Comparison of ENCODE assay signal across 14 mouse cellular contexts in genomic region chr2:30787466-30787865, GRCm38 (mm10). TPM values are rescaled to one million over a fixed set of nuclear protein-coding genes. Genes with fewer than 3 reads are reported as not detected.
DNase-seq lines count a peak whose midpoint lies in the region; ATAC-seq and TF ChIP-seq lines count a peak whose summit lies in the region.
"Had no signal": no experiment of that assay in that cellular context is flagged by ENCODE, and none has a peak within 500 bp of the region (broad histone marks: within the 10 kb centered on the region; RNA-seq: fewer than 3 reads in every experiment).

No protein-coding gene starts in this region.

- no peak overlapping the region for H3K4me3 ChIP-seq in hindbrain, embryonic 11.5 days (ENCODE audit: low read depth, low read length)
- H3K4me3 ChIP-seq in hindbrain, postnatal 0 days (ENCODE audit: low read length), result no peak overlapping the region
- H3K4me3 ChIP-seq in stomach, embryonic 14.5 days (ENCODE audit: low read depth, low read length), result no peak overlapping the region
- H3K4me3 ChIP-seq in stomach, postnatal 0 days (ENCODE audit: low read depth, low read length), result no peak overlapping the region
- no peak overlapping the region for H3K4me3 ChIP-seq in limb, embryonic 12.5 days (replicated peaks)
- H3K4me3 ChIP-seq: heart, embryonic 15.5 days; liver, embryonic 13.5 days had no signal

- no peaks in the 10 kb centered on the region for H3K9me3 ChIP-seq in hindbrain, embryonic 11.5 days (ENCODE audit: control insufficient read depth, low read length)
- no peaks in the 10 kb centered on the region for H3K9me3 ChIP-seq in hindbrain, postnatal 0 days (ENCODE audit: low read length)
- H3K9me3 ChIP-seq in stomach, embryonic 14.5 days (ENCODE audit: control insufficient read depth, low read depth, low read length), result no peaks in the 10 kb centered on the region
- H3K9me3 ChIP-seq in stomach, postnatal 0 days (ENCODE audit: control insufficient read depth, low read length), result no peaks in the 10 kb centered on the region
- H3K9me3 ChIP-seq in limb, embryonic 12.5 days, result no peaks in the 10 kb centered on the region
- H3K9me3 ChIP-seq: heart, embryonic 15.5 days; liver, embryonic 13.5 days had no signal

- WGBS in hindbrain, embryonic 11.5 days, result 52% methylated on average over 4 of the region's 4 CpGs
- WGBS in hindbrain, postnatal 0 days, result 65% methylated on average over 4 of the region's 4 CpGs
- 55% methylated on average over 4 of the region's 4 CpGs for WGBS in stomach, embryonic 14.5 days
- 68% methylated on average over 4 of the region's 4 CpGs for WGBS in stomach, postnatal 0 days
- WGBS in limb, embryonic 12.5 days, result 52% methylated on average over 4 of the region's 4 CpGs

- no peak overlapping the region for H3K4me2 ChIP-seq in hindbrain, embryonic 11.5 days (replicated peaks; ENCODE audit: low read depth, low read length)
- H3K4me2 ChIP-seq in hindbrain, postnatal 0 days (ENCODE audit: low read depth, low read length), result no peak overlapping the region
- no peak overlapping the region for H3K4me2 ChIP-seq in stomach, embryonic 14.5 days (replicated peaks; ENCODE audit: low read depth, low read length)
- H3K4me2 ChIP-seq in stomach, postnatal 0 days (replicated peaks; ENCODE audit: low read depth), result no peak overlapping the region
- no peak overlapping the region for H3K4me2 ChIP-seq in limb, embryonic 12.5 days
- H3K4me2 ChIP-seq: heart, embryonic 15.5 days; liver, embryonic 13.5 days had no signal

- H3K27me3 ChIP-seq in hindbrain, embryonic 11.5 days (ENCODE audit: control insufficient read depth, insufficient read depth, low read length), result no peaks in the 10 kb centered on the region
- H3K27me3 ChIP-seq in hindbrain, postnatal 0 days (ENCODE audit: insufficient read depth, low read length), result no peaks in the 10 kb centered on the region
- H3K27me3 ChIP-seq in stomach, embryonic 14.5 days (ENCODE audit: control insufficient read depth, insufficient read depth, low read length), result no peaks in the 10 kb centered on the region
- H3K27me3 ChIP-seq in stomach, postnatal 0 days (ENCODE audit: control insufficient read depth, insufficient read depth, low read length), result no peaks in the 10 kb centered on the region
- no peaks in the 10 kb centered on the region for H3K27me3 ChIP-seq in limb, embryonic 12.5 days
- H3K27me3 ChIP-seq: heart, embryonic 15.5 days had no signal

- ATAC-seq in hindbrain, embryonic 11.5 days (ENCODE audit: low FRiP score), result no peak
- ATAC-seq in hindbrain, postnatal 0 days, result no peak
- ATAC-seq in stomach, embryonic 14.5 days (ENCODE audit: insufficient number of reproducible peaks, insufficient read depth, low FRiP score, low read depth), result no peak
- no peak for ATAC-seq in stomach, postnatal 0 days (ENCODE audit: low FRiP score, low TSS enrichment)
- ATAC-seq in limb, embryonic 12.5 days (ENCODE audit: insufficient number of reproducible peaks, insufficient read depth, low FRiP score, low TSS enrichment, low read depth), result no peak
- ATAC-seq in erythroblast, adult 5-6 weeks (replicated peaks; ENCODE audit: low FRiP score, poor library complexity, severe bottlenecking), result no peak

- H3K9ac ChIP-seq in hindbrain, embryonic 11.5 days (ENCODE audit: low read depth, low read length), result peak overlapping the region; percentile 44
- no peak overlapping the region for H3K9ac ChIP-seq in hindbrain, postnatal 0 days (replicated peaks; ENCODE audit: low read length)
- H3K9ac ChIP-seq in stomach, embryonic 14.5 days (replicated peaks; ENCODE audit: low read depth, low read length), result no peak overlapping the region
- H3K9ac ChIP-seq in stomach, postnatal 0 days (ENCODE audit: low read length), result no peak overlapping the region
- 0 out of 2 replicates have a peak overlapping the region, but pooled peaks have one; percentile 44 for H3K9ac ChIP-seq in limb, embryonic 12.5 days (replicated peaks)
- H3K9ac ChIP-seq: heart, embryonic 15.5 days; liver, embryonic 13.5 days had no signal

- TF ChIP-seq EP300 in stomach, postnatal 0 days (optimal IDR thresholded peaks at IDR 0.05), result no peak

- no peak for DNase-seq in hindbrain, embryonic 11.5 days (ENCODE audit: low spot score)
- no peak for DNase-seq in hindbrain, postnatal 0 days (ENCODE audit: low spot score)
- no peak for DNase-seq in stomach, postnatal 0 days (ENCODE audit: low spot score)
- DNase-seq in urinary bladder, adult 18-20 months (ENCODE audit: low spot score in 2 of 2), result no peak
- DNase-seq in liver, result no peak
- DNase-seq: cerebellum, adult 9-10 months; layer of hippocampus, adult 9-11 months; liver, embryonic 13.5 days; right cerebral cortex, postnatal 14 days had no signal

- H3K36me3 ChIP-seq in hindbrain, embryonic 11.5 days (ENCODE audit: control insufficient read depth, insufficient read depth, low read length), result no peaks in the 10 kb centered on the region
- no peaks in the 10 kb centered on the region for H3K36me3 ChIP-seq in hindbrain, postnatal 0 days (ENCODE audit: insufficient read depth, low read length)
- no peaks in the 10 kb centered on the region for H3K36me3 ChIP-seq in stomach, embryonic 14.5 days (ENCODE audit: control insufficient read depth, insufficient read depth, low read length)
- no peaks in the 10 kb centered on the region for H3K36me3 ChIP-seq in stomach, postnatal 0 days (ENCODE audit: control insufficient read depth, insufficient read depth, low read length)
- H3K36me3 ChIP-seq in limb, embryonic 12.5 days, result no peaks in the 10 kb centered on the region
- H3K36me3 ChIP-seq: heart, embryonic 15.5 days; liver, embryonic 13.5 days had no signal

- H3K4me1 ChIP-seq in hindbrain, embryonic 11.5 days (replicated peaks; ENCODE audit: control insufficient read depth, insufficient read depth, low read length), result peaks cover 14% of the 10 kb centered on the region
- H3K4me1 ChIP-seq in hindbrain, postnatal 0 days (ENCODE audit: insufficient read depth, low read length), result peaks cover 8% of the 10 kb centered on the region; the same call in 1 of the 2 replicates
- peaks cover 26% of the 10 kb centered on the region for H3K4me1 ChIP-seq in stomach, embryonic 14.5 days (ENCODE audit: control insufficient read depth, insufficient read depth, low read length)
- no peaks in the 10 kb centered on the region; the same call in 1 of the 2 replicates for H3K4me1 ChIP-seq in stomach, postnatal 0 days (replicated peaks; ENCODE audit: control insufficient read depth, insufficient read depth)
- H3K4me1 ChIP-seq in limb, embryonic 12.5 days (replicated peaks), result peaks cover 35% of the 10 kb centered on the region

- TF ChIP-seq CTCF in hindbrain, postnatal 0 days (IDR thresholded peaks at IDR 0.05; ENCODE audit: low read depth), result no peak
- TF ChIP-seq CTCF in stomach, postnatal 0 days (IDR thresholded peaks at IDR 0.05; ENCODE audit: low read depth), result no peak

- peak overlapping the region; percentile 69 for H3K27ac ChIP-seq in hindbrain, embryonic 11.5 days (ENCODE audit: low read depth, low read length)
- H3K27ac ChIP-seq in hindbrain, postnatal 0 days, result no peak overlapping the region
- H3K27ac ChIP-seq in stomach, embryonic 14.5 days (ENCODE audit: low read length), result 0 out of 2 replicates have a peak overlapping the region, but pooled peaks have one; percentile 15
- no peak overlapping the region for H3K27ac ChIP-seq in stomach, postnatal 0 days (replicated peaks)
- peak overlapping the region; percentile 62; the same call in 1 of the 2 replicates for H3K27ac ChIP-seq in limb, embryonic 12.5 days
- H3K27ac ChIP-seq: heart, embryonic 15.5 days; liver, embryonic 13.5 days had no signal

RNA-seq across cellular contexts. Expression of gene 1700001O22Rik, which starts 16.0 kb away (rescaled TPM):
- 2.7 and 4.0 TPM in 2 replicates for polyA plus RNA-seq in hindbrain, embryonic 11.5 days (2014; fragmentation: Nextera tagmentation; extraction: Ambion mirVana)
- total RNA-seq in hindbrain, postnatal 0 days (2014; rRNA removed), result 0.75 and 2.4 TPM in 2 replicates
- 1.8 and 2.6 TPM in 2 replicates for polyA plus RNA-seq in hindbrain, postnatal 0 days (2015; fragmentation: Nextera tagmentation; extraction: Ambion mirVana)
- 2.5 and 3.3 TPM in 2 replicates for polyA plus RNA-seq in stomach, embryonic 14.5 days (2014; fragmentation: Nextera tagmentation; extraction: Ambion mirVana)
- polyA plus RNA-seq in stomach, postnatal 0 days (2015; fragmentation: Nextera tagmentation; extraction: Ambion mirVana), result 2.0 and 2.5 TPM in 2 replicates
- polyA plus RNA-seq in limb, embryonic 12.5 days (2016; fragmentation: Nextera tagmentation; extraction: Ambion mirVana), result 3.1 and 5.4 TPM in 2 replicates
- total RNA-seq in erythroblast, adult 5-6 weeks (2015; ENCODE audit: low replicate concordance), result not detected in 2 replicates
- total RNA-seq in erythroblast, adult 5-6 weeks (2017; ENCODE audit: low replicate concordance), result not detected in 2 replicates
- total RNA-seq: megakaryocyte, adult 5-6 weeks had no signal

RNA-seq across cellular contexts. Expression of gene Ntmt1, which starts 20.2 kb away (rescaled TPM):
- polyA plus RNA-seq in hindbrain, embryonic 11.5 days (2014; fragmentation: Nextera tagmentation; extraction: Ambion mirVana), result 108 and 110 TPM in 2 replicates
- 79.5 and 96.3 TPM in 2 replicates for total RNA-seq in hindbrain, postnatal 0 days (2014; rRNA removed)
- 95.9 and 99.6 TPM in 2 replicates for polyA plus RNA-seq in hindbrain, postnatal 0 days (2015; fragmentation: Nextera tagmentation; extraction: Ambion mirVana)
- polyA plus RNA-seq in stomach, embryonic 14.5 days (2014; fragmentation: Nextera tagmentation; extraction: Ambion mirVana), result 99.1 and 101 TPM in 2 replicates
- 52.4 and 53.3 TPM in 2 replicates for polyA plus RNA-seq in stomach, postnatal 0 days (2015; fragmentation: Nextera tagmentation; extraction: Ambion mirVana)
- 103 and 108 TPM in 2 replicates for polyA plus RNA-seq in limb, embryonic 12.5 days (2016; fragmentation: Nextera tagmentation; extraction: Ambion mirVana)
- total RNA-seq in erythroblast, adult 5-6 weeks (2015; ENCODE audit: low replicate concordance), result 2.7 TPM in 2 replicates
- 3.9 TPM in 1 of 2 replicates, not detected in the other for total RNA-seq in erythroblast, adult 5-6 weeks (2017; ENCODE audit: low replicate concordance)

RNA-seq across cellular contexts. Expression of gene Asb6, which starts 42.7 kb away (rescaled TPM):
- polyA plus RNA-seq in hindbrain, embryonic 11.5 days (2014; fragmentation: Nextera tagmentation; extraction: Ambion mirVana), result 26.0 and 28.5 TPM in 2 replicates
- total RNA-seq in hindbrain, postnatal 0 days (2014; rRNA removed), result 49.1 and 53.5 TPM in 2 replicates
- 36.6 and 37.4 TPM in 2 replicates for polyA plus RNA-seq in hindbrain, postnatal 0 days (2015; fragmentation: Nextera tagmentation; extraction: Ambion mirVana)
- polyA plus RNA-seq in stomach, embryonic 14.5 days (2014; fragmentation: Nextera tagmentation; extraction: Ambion mirVana), result 27.1 and 29.1 TPM in 2 replicates
- 17.2 and 19.6 TPM in 2 replicates for polyA plus RNA-seq in stomach, postnatal 0 days (2015; fragmentation: Nextera tagmentation; extraction: Ambion mirVana)
- polyA plus RNA-seq in limb, embryonic 12.5 days (2016; fragmentation: Nextera tagmentation; extraction: Ambion mirVana), result 44.9 and 47.4 TPM in 2 replicates
- 13.6 and 19.2 TPM in 2 replicates for total RNA-seq in erythroblast, adult 5-6 weeks (2015; ENCODE audit: low replicate concordance)
- total RNA-seq in erythroblast, adult 5-6 weeks (2017; ENCODE audit: low replicate concordance), result 40.6 and 42.2 TPM in 2 replicates

RNA-seq across cellular contexts. Expression of gene Prrx2, which starts 47.3 kb away (rescaled TPM):
- 36.7 and 39.7 TPM in 2 replicates for polyA plus RNA-seq in hindbrain, embryonic 11.5 days (2014; fragmentation: Nextera tagmentation; extraction: Ambion mirVana)
- total RNA-seq in hindbrain, postnatal 0 days (2014; rRNA removed), result 6.7 and 7.2 TPM in 2 replicates
- 5.0 and 5.6 TPM in 2 replicates for polyA plus RNA-seq in hindbrain, postnatal 0 days (2015; fragmentation: Nextera tagmentation; extraction: Ambion mirVana)
- 6.0 and 8.9 TPM in 2 replicates for polyA plus RNA-seq in stomach, embryonic 14.5 days (2014; fragmentation: Nextera tagmentation; extraction: Ambion mirVana)
- polyA plus RNA-seq in stomach, postnatal 0 days (2015; fragmentation: Nextera tagmentation; extraction: Ambion mirVana), result 1.8 and 2.0 TPM in 2 replicates
- polyA plus RNA-seq in limb, embryonic 12.5 days (2016; fragmentation: Nextera tagmentation; extraction: Ambion mirVana), result 194 and 201 TPM in 2 replicates
- not detected in 2 replicates for total RNA-seq in erythroblast, adult 5-6 weeks (2015; ENCODE audit: low replicate concordance)
- not detected in 2 replicates for total RNA-seq in erythroblast, adult 5-6 weeks (2017; ENCODE audit: low replicate concordance)
- total RNA-seq: megakaryocyte, adult 5-6 weeks had no signal

Comparison
In these comparisons a context has a peak if more than half of its experiments do, and no peak if none do; other contexts are left out.
1. H3K27ac ChIP-seq: peak in hindbrain, embryonic 11.5 days (single experiment), stomach, embryonic 14.5 days (single experiment) and limb, embryonic 12.5 days (single experiment); none in hindbrain, postnatal 0 days (single experiment) and stomach, postnatal 0 days (single experiment).
2. H3K9ac ChIP-seq: peak in hindbrain, embryonic 11.5 days (single experiment) and limb, embryonic 12.5 days (single experiment); none in hindbrain, postnatal 0 days (single experiment), stomach, embryonic 14.5 days (single experiment) and stomach, postnatal 0 days (single experiment).